Comparison of ENCODE assay signal across 17 mouse cellular contexts in the genomic region with DNA sequence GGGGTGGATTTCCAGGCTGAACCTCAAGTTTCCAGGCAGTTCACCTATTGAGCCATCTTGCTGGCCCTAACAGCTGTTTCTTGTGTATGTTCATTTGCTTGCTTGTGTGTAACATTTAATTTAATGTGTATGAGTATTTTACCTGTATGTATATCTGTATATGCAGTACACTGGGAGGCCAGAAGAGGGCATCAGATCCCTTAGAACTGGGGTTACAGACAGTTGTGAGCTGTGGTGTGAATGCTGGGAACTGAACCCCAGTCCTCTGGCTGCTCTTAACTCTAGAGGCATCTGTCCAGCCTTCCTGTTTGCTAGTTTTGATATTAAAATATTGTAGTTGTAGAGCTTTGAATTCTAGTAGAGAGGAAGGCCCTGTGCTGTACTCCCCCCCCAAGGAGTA. TPM values are rescaled to one million over a fixed set of nuclear protein-coding genes. Genes with fewer than 3 reads are reported as not detected.
A peak's percentile ranks its signal among the peaks of the same experiment; 100 is the strongest.
DNase-seq lines count a peak whose midpoint lies in the region; ATAC-seq and TF ChIP-seq lines count a peak whose summit lies in the region.
"Had no signal": no experiment of that assay in that cellular context is flagged by ENCODE, and none has a peak within 500 bp of the region (broad histone marks: within the 10 kb centered on the region; RNA-seq: fewer than 3 reads in every experiment).

No protein-coding gene starts in this region.

- no peak overlapping the region for H3K4me2 ChIP-seq in neural tube, embryonic 15.5 days
- no peak overlapping the region for H3K4me2 ChIP-seq in stomach, postnatal 0 days (replicated peaks; ENCODE audit: low read depth)
- H3K4me2 ChIP-seq: hindbrain, embryonic 15.5 days; liver, embryonic 15.5 days had no signal

- H3K36me3 ChIP-seq in neural tube, embryonic 15.5 days, result no peaks in the 10 kb centered on the region
- no peaks in the 10 kb centered on the region for H3K36me3 ChIP-seq in stomach, postnatal 0 days (ENCODE audit: control insufficient read depth, insufficient read depth, low read length)
- H3K36me3 ChIP-seq: hindbrain, embryonic 15.5 days had no signal

- H3K9ac ChIP-seq in neural tube, embryonic 15.5 days (replicated peaks), result no peak overlapping the region
- no peak overlapping the region for H3K9ac ChIP-seq in stomach, postnatal 0 days (ENCODE audit: low read length)
- H3K9ac ChIP-seq: hindbrain, embryonic 15.5 days; liver, embryonic 15.5 days had no signal

- no peaks in the 10 kb centered on the region for H3K4me1 ChIP-seq in neural tube, embryonic 15.5 days
- no peaks in the 10 kb centered on the region; the same call in 1 of the 2 replicates for H3K4me1 ChIP-seq in stomach, postnatal 0 days (replicated peaks; ENCODE audit: control insufficient read depth, insufficient read depth)
- H3K4me1 ChIP-seq: hindbrain, embryonic 15.5 days had no signal

- peak; percentile 30 for DNase-seq in CD4-positive, CD25-positive, alpha-beta regulatory T cell, adult 2 months (ENCODE audit: low read depth, low spot score)
- DNase-seq in left cerebral cortex, adult 2 months (ENCODE audit: extremely low spot score in 1 of 2, low spot score in 2 of 2), result no peak
- DNase-seq in left cerebral cortex, postnatal 4 days, result no peak
- no peak for DNase-seq in neural tube, embryonic 10.5 days (ENCODE audit: extremely low spot score, low spot score)
- no peak for DNase-seq in stomach, postnatal 0 days (ENCODE audit: low spot score)
- DNase-seq: adrenal gland, postnatal 25 days; cerebellum, adult 11-12 months; cerebellum, postnatal 25 days; heart, postnatal 36 days; layer of hippocampus, postnatal 36 days; thymus, adult 2 months had no signal

- ATAC-seq in CD4-positive, CD25-positive, alpha-beta regulatory T cell, adult 4 months, result no peak
- no peak for ATAC-seq in neural tube, embryonic 15.5 days (ENCODE audit: low FRiP score)
- no peak for ATAC-seq in stomach, postnatal 0 days (ENCODE audit: low FRiP score, low TSS enrichment)
- no peak for ATAC-seq in megakaryocyte-erythroid progenitor cell, adult 5-6 weeks (replicated peaks; ENCODE audit: low FRiP score, low TSS enrichment, poor library complexity, severe bottlenecking)

- no peak overlapping the region for H3K4me3 ChIP-seq in left cerebral cortex, adult 2 months
- H3K4me3 ChIP-seq in neural tube, embryonic 15.5 days (replicated peaks), result no peak overlapping the region
- no peak overlapping the region for H3K4me3 ChIP-seq in stomach, postnatal 0 days (ENCODE audit: low read depth, low read length)
- H3K4me3 ChIP-seq: hindbrain, embryonic 15.5 days; liver, embryonic 15.5 days had no signal

- no peak overlapping the region for H3K27ac ChIP-seq in left cerebral cortex, adult 2 months
- 0 out of 2 replicates have a peak overlapping the region, but pooled peaks have one; percentile 3 for H3K27ac ChIP-seq in neural tube, embryonic 15.5 days (replicated peaks)
- no peak overlapping the region for H3K27ac ChIP-seq in stomach, postnatal 0 days (replicated peaks)
- H3K27ac ChIP-seq: hindbrain, embryonic 15.5 days; liver, embryonic 15.5 days had no signal

- H3K9me3 ChIP-seq in neural tube, embryonic 15.5 days (replicated peaks), result no peaks in the 10 kb centered on the region
- H3K9me3 ChIP-seq in stomach, postnatal 0 days (ENCODE audit: control insufficient read depth, low read length), result no peaks in the 10 kb centered on the region
- H3K9me3 ChIP-seq: hindbrain, embryonic 15.5 days; liver, embryonic 15.5 days had no signal

- TF ChIP-seq EP300 in stomach, postnatal 0 days (optimal IDR thresholded peaks at IDR 0.05), result no peak

- intact Hi-C loops in left cerebral cortex, adult 2 months (cut with DNase I), result no loop called here
- intact Hi-C loops in left cerebral cortex, postnatal 4 days (cut with DNase I), result no loop called here

- no peaks in the 10 kb centered on the region for H3K27me3 ChIP-seq in neural tube, embryonic 15.5 days (replicated peaks)
- no peaks in the 10 kb centered on the region for H3K27me3 ChIP-seq in stomach, postnatal 0 days (ENCODE audit: control insufficient read depth, insufficient read depth, low read length)
- H3K27me3 ChIP-seq: CH12.LX; hindbrain, embryonic 15.5 days; liver, embryonic 15.5 days had no signal

- TF ChIP-seq CTCF in left cerebral cortex, adult 2 months (IDR thresholded peaks at IDR 0.05), result peak; percentile 3; the same call in 1 of the 2 replicates
- peak; percentile 37; the same call in 1 of the 2 replicates for TF ChIP-seq CTCF in stomach, postnatal 0 days (IDR thresholded peaks at IDR 0.05; ENCODE audit: low read depth)

RNA-seq across cellular contexts. Expression of a gene that starts 33.0 kb away (rescaled TPM):
- polyA plus RNA-seq in CD4-positive, CD25-positive, alpha-beta regulatory T cell, adult 4 months (2017; shearing (Covaris generic)), result 100 to 1,000 TPM; 125 to 142 TPM
- 10 to 100 TPM; 52.5 to 54.7 TPM for total RNA-seq in left cerebral cortex, adult 2 months (2021)
- total RNA-seq in left cerebral cortex, postnatal 4 days (2021), result 10 to 100 TPM; 80.6 to 85.3 TPM
- 63.8 and 67.1 TPM in 2 replicates for polyA plus RNA-seq in neural tube, embryonic 15.5 days (2015; fragmentation: Nextera tagmentation; extraction: Ambion mirVana)
- polyA plus RNA-seq in stomach, postnatal 0 days (2015; fragmentation: Nextera tagmentation; extraction: Ambion mirVana), result 23.1 and 24.2 TPM in 2 replicates
- total RNA-seq in megakaryocyte-erythroid progenitor cell, adult 5-6 weeks (2014; fragmentation: Nextera tagmentation), result 92.8 and 105 TPM in 2 replicates
- total RNA-seq in megakaryocyte-erythroid progenitor cell, adult 5-6 weeks (2017), result 79.4 and 88.0 TPM in 2 replicates

RNA-seq across cellular contexts. Expression of a gene that starts 37.0 kb away (rescaled TPM):
- 10 to 100 TPM; 10.7 to 13.2 TPM for polyA plus RNA-seq in CD4-positive, CD25-positive, alpha-beta regulatory T cell, adult 4 months (2017; shearing (Covaris generic))
- total RNA-seq in left cerebral cortex, adult 2 months (2021), result 100 to 1,000 TPM; 117 to 141 TPM
- 10 to 100 TPM; 81.4 to 81.6 TPM for total RNA-seq in left cerebral cortex, postnatal 4 days (2021)
- polyA plus RNA-seq in neural tube, embryonic 15.5 days (2015; fragmentation: Nextera tagmentation; extraction: Ambion mirVana), result 79.4 and 81.9 TPM in 2 replicates
- 42.2 and 46.9 TPM in 2 replicates for polyA plus RNA-seq in stomach, postnatal 0 days (2015; fragmentation: Nextera tagmentation; extraction: Ambion mirVana)
- 47.7 and 59.1 TPM in 2 replicates for total RNA-seq in megakaryocyte-erythroid progenitor cell, adult 5-6 weeks (2014; fragmentation: Nextera tagmentation)
- 106 and 110 TPM in 2 replicates for total RNA-seq in megakaryocyte-erythroid progenitor cell, adult 5-6 weeks (2017)
